Mouse (Mus musculus): ENCODE measurements around the gene Dmrta2.

Dmrta2 gene

GRCm38 (mm10) chr4:109977148-109978067 is at the start of gene Dmrta2:
Gene Dmrta2, plus strand, starts transcription at chr4:109978053.
- peak; percentile 92 for DNase-seq (ENCODE audit: low spot score)

GRCm38 (mm10) chr4:109929058-109929457 is 48.8 kb upstream of the Dmrta2 start:
- no peak for DNase-seq (ENCODE audit: low spot score)

GRCm38 (mm10) chr4:109930445-109930844 is 47.4 kb upstream of the Dmrta2 start:
- peak; percentile 19 for DNase-seq (ENCODE audit: low spot score)

- DNase-seq (ENCODE audit: low spot score): no peak
These were observed 46.9 kb upstream of the Dmrta2 start for GRCm38 (mm10) chr4:109930935-109931334.

GRCm38 (mm10) chr4:109936557-109936956 is 41.3 kb upstream of the Dmrta2 start:
- no peak for DNase-seq (ENCODE audit: low spot score)

- no peak for DNase-seq (ENCODE audit: low spot score)
These were observed 38.6 kb upstream of the Dmrta2 start for GRCm38 (mm10) chr4:109939291-109939690.

- DNase-seq (ENCODE audit: low spot score): no peak
These were observed 32.3 kb upstream of the Dmrta2 start for GRCm38 (mm10) chr4:109945554-109945953.

- no peak for DNase-seq (ENCODE audit: low spot score)
These were observed 28.5 kb upstream of the Dmrta2 start for GRCm38 (mm10) chr4:109949307-109949706.

- no peak for DNase-seq (ENCODE audit: low spot score)
These were observed 24.3 kb upstream of the Dmrta2 start for GRCm38 (mm10) chr4:109953509-109953908.

- DNase-seq (ENCODE audit: low spot score): no peak
These were observed 17.5 kb upstream of the Dmrta2 start for GRCm38 (mm10) chr4:109960201-109960935.

GRCm38 (mm10) chr4:109963570-109964279 is 14.1 kb upstream of the Dmrta2 start:
- DNase-seq (ENCODE audit: low spot score): no peak

- no peak for DNase-seq (ENCODE audit: low spot score)
These were observed 8.3 kb upstream of the Dmrta2 start for GRCm38 (mm10) chr4:109969561-109969960.

- peak; percentile 36 for DNase-seq (ENCODE audit: low spot score)
These were observed 3.7 kb upstream of the Dmrta2 start for GRCm38 (mm10) chr4:109973991-109974654.

GRCm38 (mm10) chr4:109974655-109975380 is 3.0 kb upstream of the Dmrta2 start:
- DNase-seq (ENCODE audit: low spot score): peak; percentile 44

GRCm38 (mm10) chr4:109975381-109976240 is 2.2 kb upstream of the Dmrta2 start:
- DNase-seq (ENCODE audit: low spot score): peak; percentile 40

- DNase-seq (ENCODE audit: low spot score): peak; percentile 57
These were observed 1.3 kb upstream of the Dmrta2 start for GRCm38 (mm10) chr4:109976273-109977147.

GRCm38 (mm10) chr4:109978068-109978857 is 410 bp downstream of the Dmrta2 start:
- no peak for DNase-seq (ENCODE audit: low spot score)

- peak; percentile 52 for DNase-seq (ENCODE audit: low spot score)
These were observed 1.0 kb downstream of the Dmrta2 start for GRCm38 (mm10) chr4:109978858-109979340.
